Mouse (Mus musculus) ZHBTc4 (cell line): ENCODE measurements at regions not wholly inside any gene's neighbourhood (a gene's known extent, or its start where the extent isn't known, plus 50 kb on each side); places are given as distances from the start of the nearest gene placed in this dataset.

Source experiments
- DNase-seq: peaks from one replicate; pipeline ENCODE4 v3.0.0-alpha.2; 2011; ENCODE audit warnings: low read depth, low spot score

- no peak for DNase-seq
Observed at GRCm38 (mm10) chr8:126810516-126810915, 135.1 kb downstream of the Tomm20 start.

- no peak for DNase-seq
Observed at GRCm38 (mm10) chr8:126809321-126809720, 136.3 kb downstream of the Tomm20 start.

GRCm38 (mm10) chr8:126808496-126808895 is 137.1 kb downstream of the Tomm20 start:
- DNase-seq = no peak

- DNase-seq = no peak
Observed at GRCm38 (mm10) chr8:126807171-126807768, 138.4 kb downstream of the Tomm20 start.

GRCm38 (mm10) chr8:126806591-126806990 is 139.1 kb downstream of the Tomm20 start:
- no peak for DNase-seq

DNA sequence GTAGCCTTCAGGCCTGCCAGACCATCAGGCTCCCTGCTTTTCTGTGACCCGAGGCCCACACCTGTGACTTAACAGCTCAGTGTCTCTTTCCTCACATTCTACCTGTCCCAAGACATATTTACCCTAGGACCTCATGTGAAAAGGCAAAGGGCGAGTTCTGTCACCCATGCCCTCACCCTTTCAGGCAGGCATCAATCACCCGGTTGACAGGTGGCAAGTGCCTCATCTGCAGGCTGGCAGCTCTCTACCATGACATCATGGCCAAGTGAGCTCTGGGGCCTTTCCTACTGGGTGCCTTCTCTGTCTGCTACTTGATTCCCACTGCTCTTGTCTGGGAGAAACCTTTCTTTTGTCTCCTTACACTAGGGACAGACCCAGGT is 139.5 kb downstream of the Tomm20 start:
- no peak for DNase-seq

- DNase-seq = peak; percentile 55
Observed at GRCm38 (mm10) chr8:126805365-126806180, 140.1 kb downstream of the Tomm20 start.

- peak; percentile 44 for DNase-seq
Observed at GRCm38 (mm10) chr8:126804115-126804514, 141.5 kb downstream of the Tomm20 start.

- no peak for DNase-seq
Observed at GRCm38 (mm10) chr8:126802641-126803040, 143.0 kb downstream of the Tomm20 start.

DNA sequence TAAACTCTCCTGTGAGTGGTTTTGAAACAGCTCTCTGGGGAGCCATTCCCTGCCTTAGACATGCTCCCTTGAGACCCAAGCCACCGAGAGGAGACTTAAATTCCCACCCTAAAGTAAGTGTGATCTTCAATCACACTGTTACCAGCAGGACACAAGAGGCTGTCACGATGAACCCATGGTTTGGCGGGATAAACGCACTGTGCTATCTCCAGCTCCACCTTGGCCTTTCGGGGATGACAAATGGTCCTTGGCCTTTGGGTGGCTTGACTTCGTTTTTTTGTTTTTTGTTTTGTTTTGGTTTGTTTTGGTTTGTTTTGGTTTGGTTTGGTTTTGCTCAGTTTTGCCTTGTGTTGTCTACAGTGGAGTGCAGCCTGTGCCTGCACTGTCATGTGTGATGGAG is 144.7 kb downstream of the Tomm20 start:
- no peak for DNase-seq

DNA sequence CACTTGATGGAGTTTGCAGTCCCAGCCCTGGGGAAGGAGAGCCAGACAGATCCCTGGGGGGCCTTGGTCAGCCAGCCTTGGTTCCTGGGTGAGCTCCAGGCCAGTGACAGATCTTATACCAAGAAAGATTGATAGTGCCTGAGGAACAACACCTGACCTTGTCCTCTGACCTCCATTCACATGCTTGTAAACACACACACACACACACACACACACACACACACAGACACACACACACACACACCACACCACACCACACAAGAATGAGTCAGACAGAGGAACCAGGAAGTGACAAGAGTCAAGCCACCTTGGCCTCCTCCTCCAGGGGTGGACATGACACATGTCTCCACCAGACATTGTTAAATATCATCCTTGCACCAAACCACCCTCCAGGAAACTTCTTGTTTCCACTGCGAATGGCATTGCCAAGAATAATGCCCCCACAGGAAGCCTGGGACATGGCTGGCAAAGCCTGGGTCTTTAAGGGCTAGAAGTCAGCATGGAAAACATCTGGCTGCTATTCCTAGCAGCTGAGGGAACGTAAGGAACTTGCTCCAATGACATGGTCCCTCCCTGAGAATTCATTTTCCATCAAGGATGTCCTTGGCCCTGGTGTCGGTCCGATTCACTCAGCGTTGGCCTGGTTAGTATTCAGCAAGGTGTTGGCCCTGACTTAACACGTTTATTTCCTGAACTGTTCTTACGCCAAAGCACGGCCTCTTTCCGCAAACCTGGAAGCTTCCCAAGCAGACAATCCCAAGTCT is 147.9 kb downstream of the Tomm20 start:
- DNase-seq = no peak

GRCm38 (mm10) chr8:126793657-126794056 is 152.0 kb downstream of the Tomm20 start:
- DNase-seq = no peak

GRCm38 (mm10) chr8:126791069-126791468 is 154.6 kb downstream of the Tomm20 start:
- DNase-seq = no peak

DNA sequence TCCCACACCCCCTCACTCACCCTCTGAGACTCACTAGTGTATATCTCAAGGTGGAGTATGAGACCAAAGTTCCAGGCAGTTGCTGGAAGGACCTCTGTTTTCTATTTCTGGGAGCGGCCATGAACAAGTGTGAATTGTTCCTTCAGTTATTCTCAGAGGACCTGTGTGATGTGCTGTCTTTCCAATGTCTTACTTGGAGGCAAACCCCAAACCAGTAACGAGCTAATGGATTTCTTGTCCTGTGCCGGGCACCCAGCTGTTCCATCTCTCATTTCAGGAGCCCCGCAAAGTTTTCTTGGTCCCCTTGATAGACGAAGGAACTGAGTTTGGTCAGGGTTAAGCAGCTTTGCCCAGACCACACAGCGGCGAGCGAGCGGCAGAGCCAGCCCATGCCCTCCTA is 155.4 kb downstream of the Tomm20 start:
- DNase-seq = no peak

DNA sequence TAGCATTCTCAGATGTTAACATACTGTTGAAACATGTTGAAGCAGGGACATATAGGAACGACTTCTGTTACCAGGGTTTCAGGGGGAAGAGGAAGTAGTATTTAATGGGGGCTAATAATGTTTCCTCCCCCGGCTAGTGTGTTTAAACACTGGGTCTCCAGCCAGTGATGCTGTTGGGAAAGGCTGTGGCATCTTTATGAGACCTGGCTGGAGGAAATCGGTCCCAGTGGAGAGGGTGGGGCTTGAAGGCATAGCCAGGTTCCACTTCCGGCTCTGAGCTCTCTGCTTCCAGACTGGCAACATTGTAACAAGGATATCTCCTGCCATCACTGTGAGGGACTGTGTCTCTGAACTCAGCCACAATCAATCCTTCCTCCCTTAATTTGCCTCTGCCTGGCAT is 156.6 kb downstream of the Tomm20 start:
- DNase-seq = no peak

DNA sequence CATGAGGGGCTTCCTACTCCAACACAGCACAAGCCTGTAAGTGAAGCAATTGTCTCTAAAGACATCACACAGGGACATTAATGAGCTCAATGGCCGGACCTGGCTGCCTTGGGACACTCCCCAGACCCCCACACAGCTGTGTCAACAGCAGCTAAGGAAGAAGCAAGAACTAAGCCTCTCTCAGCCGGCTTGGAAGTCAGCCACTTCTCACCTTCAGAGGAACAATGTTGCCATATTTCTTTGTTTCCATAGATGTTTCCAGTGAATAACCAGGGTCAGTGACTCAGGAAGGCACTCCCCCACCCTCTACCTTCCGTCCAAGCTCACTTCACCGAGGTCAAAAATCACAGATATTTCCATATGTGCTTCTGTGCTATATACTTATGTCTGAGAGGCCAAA is 157.0 kb downstream of the Tomm20 start:
- no peak for DNase-seq

GRCm38 (mm10) chr8:126787398-126787797 is 158.2 kb downstream of the Tomm20 start:
- no peak for DNase-seq

- DNase-seq = no peak
Observed at GRCm38 (mm10) chr8:126785211-126785610, 160.4 kb downstream of the Tomm20 start.

DNA sequence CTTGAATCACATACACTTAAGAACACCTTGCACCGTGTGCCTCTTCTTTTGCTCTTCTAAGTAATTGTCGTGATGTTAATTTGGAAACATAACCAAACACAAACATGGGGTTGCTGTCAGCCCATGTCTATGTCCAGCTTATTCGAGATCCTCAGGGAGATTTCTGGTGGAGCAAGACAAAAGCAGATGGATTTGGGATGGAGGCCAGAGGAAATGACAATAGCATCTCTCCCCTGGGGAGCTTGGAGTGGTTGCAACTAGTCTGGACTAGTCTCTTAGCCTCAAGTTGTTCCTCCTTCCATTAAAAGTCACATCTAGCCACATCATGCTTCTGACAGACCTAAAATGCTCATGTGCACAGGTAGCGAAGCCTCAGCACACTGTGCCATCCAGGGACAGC is 161.0 kb downstream of the Tomm20 start:
- peak; percentile 48 for DNase-seq

DNA sequence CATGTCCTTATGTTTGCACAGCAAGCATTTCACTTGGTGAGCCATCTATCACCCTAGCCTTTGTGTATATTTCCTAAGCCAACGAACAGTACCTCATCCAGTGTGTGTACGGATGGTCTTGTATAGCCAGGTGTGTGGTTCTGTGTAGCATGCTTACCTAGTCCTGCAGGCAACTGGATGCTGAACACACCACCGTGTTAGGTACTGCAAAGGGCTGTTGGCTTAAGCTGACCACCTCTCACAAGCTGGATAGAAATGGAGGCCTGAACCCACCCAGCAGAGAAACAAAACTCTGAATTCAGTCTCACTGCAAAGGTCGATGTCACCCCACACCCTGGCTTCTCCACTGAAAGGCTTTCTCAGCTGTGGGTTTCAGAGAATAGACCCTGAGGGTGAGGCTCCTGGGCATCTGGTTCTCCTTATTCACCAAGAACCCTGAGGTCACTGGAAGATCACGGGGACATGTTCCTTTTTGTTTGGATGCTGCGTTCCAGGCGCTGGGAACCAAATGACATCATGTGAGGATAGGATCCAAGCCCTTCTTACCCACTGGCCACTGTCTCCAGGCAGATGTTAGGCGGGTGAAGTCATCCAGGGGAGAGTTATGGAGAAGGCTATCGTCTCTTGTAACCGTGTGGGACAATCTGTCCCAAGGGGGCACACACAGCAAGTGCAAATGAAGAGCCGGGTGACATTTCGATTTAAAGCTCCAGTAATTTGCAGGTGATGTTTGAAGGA is 161.8 kb downstream of the Tomm20 start:
- DNase-seq = no peak

- DNase-seq = no peak
Observed at GRCm38 (mm10) chr8:126778673-126779072, 167.0 kb downstream of the Tomm20 start.

DNA sequence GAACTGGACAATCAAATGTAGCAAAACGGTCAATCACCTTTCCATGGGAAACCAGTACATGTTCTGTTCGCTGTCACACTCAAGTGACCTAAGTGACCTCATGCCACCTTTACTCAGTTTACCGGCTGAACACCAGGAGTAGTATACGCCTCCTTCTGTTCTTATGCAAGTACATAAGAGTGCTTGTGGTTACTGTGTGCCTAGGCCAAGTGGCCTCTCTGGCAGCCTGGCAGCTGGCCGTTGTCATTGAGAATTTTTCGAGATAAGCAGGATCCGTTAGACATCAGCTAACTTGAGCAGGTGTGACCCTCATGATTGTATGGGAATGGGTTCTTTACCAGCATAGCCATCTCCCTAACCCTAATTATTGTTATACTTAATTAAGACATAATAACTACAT is 167.5 kb downstream of the Tomm20 start:
- DNase-seq = no peak
